Mouse (Mus musculus) CH12.LX (cell line): Measurements from ENCODE around the gene Plcb2.

Experiments
- BHLHE40 ChIP-seq: IDR thresholded peaks from 2 replicates; pipeline ENCODE4 v1.6.1; 2011; ENCODE audit warnings: mild to moderate bottlenecking, low read depth, low read length, improper control_type of control experiment
- CHD2 ChIP-seq: IDR thresholded peaks from 2 replicates; pipeline ENCODE4 v1.6.1; 2011; ENCODE audit warnings: low read length, improper control_type of control experiment
- CTCF ChIP-seq, 2 experiments: IDR thresholded peaks in 1 of 2; conservative IDR thresholded peaks in 1 of 2; 2 replicates each; pipeline ENCODE4 v1.5.1; 2011 to 2012; ENCODE audit warnings: low read depth in 2 of 2, low read length in 2 of 2, improper control_type of control experiment in 1 of 2, inconsistent platforms in 1 of 2, mild to moderate bottlenecking in 1 of 2, moderate library complexity in 1 of 2
- EP300 ChIP-seq: IDR thresholded peaks from 2 replicates; pipeline ENCODE4 v1.6.1; 2011; ENCODE audit warnings: low read length, improper control_type of control experiment
- MAFK ChIP-seq: IDR thresholded peaks from 2 replicates; pipeline ENCODE4 v1.6.1; 2011; ENCODE audit warnings: low read length, improper control_type of control experiment; ENCODE audit not compliant: insufficient replicate concordance
- MYC ChIP-seq: IDR thresholded peaks from 2 replicates; pipeline ENCODE4 v1.6.1; 2011; ENCODE audit warnings: low read depth, mild to moderate bottlenecking, improper control_type of control experiment, low read length
- POLR2AphosphoS2 ChIP-seq: IDR thresholded peaks from 2 replicates; pipeline ENCODE4 v1.6.1; 2011; ENCODE audit warnings: low read depth, low read length, improper control_type of control experiment
- TCF12 ChIP-seq: IDR thresholded peaks from 2 replicates; pipeline ENCODE4 v1.6.1; 2014; ENCODE audit warnings: low read depth, mild to moderate bottlenecking, inconsistent platforms, low read length, improper control_type of control experiment
- USF1 ChIP-seq: IDR thresholded peaks from 2 replicates; pipeline ENCODE4 v1.6.1; 2014; ENCODE audit warnings: low read depth, mild to moderate bottlenecking, inconsistent platforms, low read length, improper control_type of control experiment
- ZC3H11A ChIP-seq: IDR thresholded peaks from 2 replicates; pipeline ENCODE4 v1.6.1; 2012; ENCODE audit warnings: low read depth, mild to moderate bottlenecking, inconsistent platforms, low read length, improper control_type of control experiment
- ZNF384 ChIP-seq: IDR thresholded peaks from 2 replicates; pipeline ENCODE4 v1.6.1; 2012; ENCODE audit warnings: low read depth, low read length, improper control_type of control experiment, inconsistent platforms

DNA sequence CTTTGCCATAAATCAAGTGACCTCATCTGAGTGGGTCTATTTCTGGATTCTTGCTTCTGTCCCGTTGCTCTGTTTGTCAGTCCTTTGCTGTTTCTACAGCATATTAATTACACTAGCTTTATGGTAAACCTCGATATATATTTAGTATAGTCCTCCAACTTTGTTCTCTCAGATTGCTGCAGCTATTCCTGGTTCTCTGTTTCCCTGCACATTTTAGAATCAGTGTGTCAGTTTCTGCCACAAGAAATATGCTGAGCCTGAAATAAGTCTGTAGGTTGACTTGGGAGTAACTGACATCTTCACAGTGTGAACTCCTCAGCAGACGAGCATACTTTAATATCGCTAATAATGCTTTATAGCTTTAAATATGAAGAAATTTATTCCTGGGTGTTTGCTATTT, 43.1 kb downstream of the Plcb2 start:
- no peak for TF ChIP-seq CTCF (conservative IDR thresholded peaks at IDR 0.05 in 1 of 2, IDR thresholded peaks at IDR 0.05 in 1 of 2; ENCODE audit: low read depth in 2 of 2, low read length in 2 of 2)
- no peak for TF ChIP-seq USF1
- no peak for TF ChIP-seq CHD2
- TF ChIP-seq POLR2AphosphoS2 = no peak
- TF ChIP-seq ZC3H11A = no peak
- TF ChIP-seq BHLHE40 = no peak
- TF ChIP-seq TCF12 = no peak
- TF ChIP-seq MYC = no peak
- TF ChIP-seq MAFK = no peak
- TF ChIP-seq EP300 = no peak
- TF ChIP-seq ZNF384 = no peak
